Mouse (Mus musculus): ENCODE data around the gene Zbtb24. TPM values are rescaled to one million over a fixed set of nuclear protein-coding genes. Genes with fewer than 3 reads are reported as not detected.
A peak's percentile ranks its signal among the peaks of the same experiment; 100 is the strongest.
"Not testable (repeated sequence)": the region's sequence is repeated elsewhere in the genome, so short reads cannot be mapped to it uniquely, and the experiment has no call there.

The Zbtb24 gene
- 19.8 and 22.3 TPM in 2 replicates for polyA plus RNA-seq (2015; fragmentation: Nextera tagmentation; extraction: Ambion mirVana)

GRCm38 (mm10) chr10:41450137-41450670 is at the start of gene Zbtb24:
Gene Zbtb24, plus strand, starts transcription at chr10:41450383.
- Histone ChIP-seq H3K27me3 (replicated peaks) (no peaks in the 10 kb centered on the region), H3K4me3 (peak within 1 kb of the TSS; percentile 96), H3K36me3 (replicated peaks) (0 out of 2 replicates have a peak, but pooled peaks cover 9% of the 10 kb centered on the region), H3K4me2 (peak within 1 kb of the TSS; percentile 83), H3K9ac (peak within 1 kb of the TSS; percentile 87), H3K4me1 (peaks cover 44% of the 10 kb centered on the region), H3K9me3 (no peaks in the 10 kb centered on the region), H3K27ac (peak within 1 kb of the TSS; percentile 87)
- peak; percentile 96 for ATAC-seq (replicated peaks)
- under 1% methylated on average over 49 of the region's 49 CpGs for WGBS

GRCm38 (mm10) chr10:41401097-41401496 is 49.1 kb upstream of the Zbtb24 start:
- Histone ChIP-seq H3K27me3 (replicated peaks) (no peaks in the 10 kb centered on the region), H3K27ac (no peak overlapping the region), H3K9me3 (no peaks in the 10 kb centered on the region), H3K9ac (no peak overlapping the region), H3K4me3 (no peak overlapping the region), H3K4me2 (no peak overlapping the region), H3K36me3 (replicated peaks) (no peaks in the 10 kb centered on the region), H3K4me1 (no peaks in the 10 kb centered on the region)
- no peak for ATAC-seq (replicated peaks)
- WGBS, result 84% methylated on average over 3 of the region's 3 CpGs

- Histone ChIP-seq H3K4me1 (no peaks in the 10 kb centered on the region), H3K4me2 (no peak overlapping the region), H3K4me3 (no peak overlapping the region), H3K27ac (no peak overlapping the region), H3K9me3 (no peaks in the 10 kb centered on the region), H3K27me3 (replicated peaks) (no peaks in the 10 kb centered on the region), H3K9ac (no peak overlapping the region), H3K36me3 (replicated peaks) (no peaks in the 10 kb centered on the region)
- 75% methylated on average over 2 of the region's 2 CpGs for WGBS
- ATAC-seq (replicated peaks), result no peak
Measured at GRCm38 (mm10) chr10:41403364-41403763, 46.8 kb upstream of the Zbtb24 start.

- WGBS, result 50% methylated on average over 3 of the region's 3 CpGs
- no peak for ATAC-seq (replicated peaks)
Measured at GRCm38 (mm10) chr10:41403893-41404612, 46.1 kb upstream of the Zbtb24 start.

GRCm38 (mm10) chr10:41410176-41410575 is 40.0 kb upstream of the Zbtb24 start:
- not testable (repeated sequence) for H3K36me3 ChIP-seq (replicated peaks); H3K4me3 ChIP-seq; H3K27me3 ChIP-seq (replicated peaks); H3K27ac ChIP-seq; H3K4me2 ChIP-seq; H3K9me3 ChIP-seq; H3K9ac ChIP-seq; ATAC-seq (replicated peaks); H3K4me1 ChIP-seq
- 84% methylated on average over 4 of the region's 4 CpGs for WGBS

More at GRCm38 (mm10) chr10:41403893-41404612, 46.1 kb upstream of the Zbtb24 start:
- H3K9me3 ChIP-seq, result no peaks in the 10 kb centered on the region
- H3K27me3 ChIP-seq (replicated peaks), result no peaks in the 10 kb centered on the region
- H3K4me1 ChIP-seq, result no peaks in the 10 kb centered on the region
- H3K36me3 ChIP-seq (replicated peaks), result no peaks in the 10 kb centered on the region
- no peak overlapping the region for H3K27ac ChIP-seq
- no peak overlapping the region for H3K4me3 ChIP-seq
- H3K4me2 ChIP-seq, result no peak overlapping the region
- no peak overlapping the region for H3K9ac ChIP-seq

- H3K27me3 ChIP-seq (replicated peaks), result not testable (repeated sequence)
- WGBS, result 89% methylated on average over 1 of the region's 1 CpGs
Measured at GRCm38 (mm10) chr10:41410821-41411220, 39.4 kb upstream of the Zbtb24 start.

GRCm38 (mm10) chr10:41413471-41413870 is 36.7 kb upstream of the Zbtb24 start:
- not testable (repeated sequence) for H3K4me2 ChIP-seq; H3K27me3 ChIP-seq (replicated peaks); H3K4me1 ChIP-seq; ATAC-seq (replicated peaks); H3K27ac ChIP-seq; H3K9ac ChIP-seq; H3K9me3 ChIP-seq; H3K4me3 ChIP-seq; H3K36me3 ChIP-seq (replicated peaks)
- WGBS, result 90% methylated on average over 1 of the region's 1 CpGs

More at GRCm38 (mm10) chr10:41410821-41411220, 39.4 kb upstream of the Zbtb24 start:
- not testable (repeated sequence) for H3K9me3 ChIP-seq; H3K4me1 ChIP-seq; H3K27ac ChIP-seq; H3K4me3 ChIP-seq; H3K4me2 ChIP-seq; H3K9ac ChIP-seq; ATAC-seq (replicated peaks); H3K36me3 ChIP-seq (replicated peaks)

- not testable (repeated sequence) for H3K27me3 ChIP-seq (replicated peaks)
- 90% methylated on average over 2 of the region's 2 CpGs for WGBS
Measured at GRCm38 (mm10) chr10:41415368-41415767, 34.8 kb upstream of the Zbtb24 start.

GRCm38 (mm10) chr10:41420496-41421200 is 29.5 kb upstream of the Zbtb24 start:
- Histone ChIP-seq H3K36me3 (replicated peaks) (no peaks in the 10 kb centered on the region), H3K9me3 (no peaks in the 10 kb centered on the region), H3K9ac (no peak overlapping the region), H3K4me2 (no peak overlapping the region), H3K4me3 (no peak overlapping the region), H3K27ac (no peak overlapping the region), H3K27me3 (replicated peaks) (no peaks in the 10 kb centered on the region), H3K4me1 (no peaks in the 10 kb centered on the region)
- no peak for ATAC-seq (replicated peaks)
- WGBS, result 75% methylated on average over 9 of the region's 9 CpGs

More at GRCm38 (mm10) chr10:41415368-41415767, 34.8 kb upstream of the Zbtb24 start:
- H3K4me2 ChIP-seq; ATAC-seq (replicated peaks); H3K4me3 ChIP-seq; H3K4me1 ChIP-seq; H3K27ac ChIP-seq; H3K9ac ChIP-seq; H3K9me3 ChIP-seq; H3K36me3 ChIP-seq (replicated peaks): not testable (repeated sequence)

- no peaks in the 10 kb centered on the region for H3K36me3 ChIP-seq (replicated peaks)
- no peak overlapping the region for H3K9ac ChIP-seq
- H3K9me3 ChIP-seq, result no peaks in the 10 kb centered on the region
- H3K4me3 ChIP-seq, result no peak overlapping the region
- H3K4me2 ChIP-seq, result no peak overlapping the region
- WGBS, result 90% methylated on average over 2 of the region's 2 CpGs
- no peak for ATAC-seq (replicated peaks)
- no peaks in the 10 kb centered on the region for H3K27me3 ChIP-seq (replicated peaks)
- H3K27ac ChIP-seq, result no peak overlapping the region
- H3K4me1 ChIP-seq, result no peaks in the 10 kb centered on the region
Measured at GRCm38 (mm10) chr10:41423681-41424080, 26.5 kb upstream of the Zbtb24 start.

- H3K27me3 ChIP-seq (replicated peaks), result no peaks in the 10 kb centered on the region
- WGBS, result 59% methylated on average over 6 of the region's 6 CpGs
- no peak for ATAC-seq (replicated peaks)
Measured at GRCm38 (mm10) chr10:41426368-41426767, 23.8 kb upstream of the Zbtb24 start.

GRCm38 (mm10) chr10:41434624-41435023 is 15.6 kb upstream of the Zbtb24 start:
- ATAC-seq (replicated peaks), result no peak

More at GRCm38 (mm10) chr10:41426368-41426767, 23.8 kb upstream of the Zbtb24 start:
- Histone ChIP-seq H3K9me3 (no peaks in the 10 kb centered on the region), H3K4me2 (no peak overlapping the region), H3K4me3 (no peak overlapping the region), H3K9ac (no peak overlapping the region), H3K4me1 (no peaks in the 10 kb centered on the region), H3K27ac (no peak overlapping the region), H3K36me3 (replicated peaks) (no peaks in the 10 kb centered on the region)

More at GRCm38 (mm10) chr10:41434624-41435023, 15.6 kb upstream of the Zbtb24 start:
- Histone ChIP-seq H3K9ac (no peak overlapping the region), H3K4me1 (no peaks in the 10 kb centered on the region), H3K36me3 (replicated peaks) (no peaks in the 10 kb centered on the region), H3K9me3 (no peaks in the 10 kb centered on the region), H3K27ac (no peak overlapping the region), H3K4me3 (no peak overlapping the region), H3K4me2 (no peak overlapping the region), H3K27me3 (replicated peaks) (peaks cover 4% of the 10 kb centered on the region)
- WGBS, result 24% methylated on average over 4 of the region's 4 CpGs
